Mouse (Mus musculus) thymus, adult 2 months (tissue): ENCODE measurements around the gene Tbx21.

ENCODE experiments used
- CTCF ChIP-seq: fragments of 200-500 bp; IDR thresholded peaks from 2 replicates; pipeline ENCODE4 v1.5.1; 2012; ENCODE audit warnings: mild to moderate bottlenecking, control low read depth, low read length, moderate library complexity, borderline replicate concordance; ENCODE audit not compliant: control insufficient read depth, poor library complexity, insufficient read depth; ENCODE audit errors: extremely low read depth
- POLR2A ChIP-seq: fragments of 200-500 bp; IDR thresholded peaks from 2 replicates; pipeline ENCODE4 v1.6.1; 2012; ENCODE audit warnings: mild to moderate bottlenecking, low read length, control low read depth, moderate library complexity; ENCODE audit not compliant: control insufficient read depth, poor library complexity, insufficient read depth; ENCODE audit errors: extremely low read depth

DNA sequence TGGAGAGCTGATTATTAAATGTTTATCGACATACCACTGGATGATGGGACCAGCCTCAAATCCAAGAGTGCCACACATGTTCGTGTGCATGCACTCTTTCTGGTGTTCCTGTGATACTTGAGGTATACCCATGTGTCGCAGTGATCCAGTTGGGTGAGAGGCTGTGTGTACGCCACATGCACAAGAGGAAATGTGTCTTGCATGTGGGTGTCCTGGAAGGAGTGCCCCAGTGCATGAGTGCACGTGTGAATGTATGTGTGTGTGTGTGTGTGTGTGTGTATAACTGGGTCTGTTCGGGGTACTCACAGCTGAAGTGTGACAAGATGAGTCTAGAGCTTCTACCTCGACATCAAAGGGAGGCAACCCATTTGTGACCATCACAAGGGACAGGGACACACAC, 15.2 kb upstream of the Tbx21 start:
- no peak for TF ChIP-seq CTCF
- TF ChIP-seq POLR2A, result no peak
